Mouse (Mus musculus): ENCODE data around the gene Rad51b.

GRCm38 (mm10) chr12:79420605-79421004 lies 123.5 kb downstream of the Rad51b start:
- TF ChIP-seq POLR2A (IDR thresholded peaks at IDR 0.05; ENCODE audit: insufficient read depth, low read depth, low read length) (no peak), EP300 (IDR thresholded peaks at IDR 0.05; ENCODE audit: insufficient read depth, low read depth, low read length) (no peak), CTCF (IDR thresholded peaks at IDR 0.05) (no peak)

Data from heart, adult 2 months (tissue).